Comparison of ENCODE assay signal across 8 mouse cellular contexts in genomic region chr5:110639459-110639858, GRCm38 (mm10). TPM values are rescaled to one million over a fixed set of nuclear protein-coding genes. Genes with fewer than 3 reads are reported as not detected.
DNase-seq lines count a peak whose midpoint lies in the region; ATAC-seq and TF ChIP-seq lines count a peak whose summit lies in the region.

No protein-coding gene starts in this region.

- H3K9me3 ChIP-seq in E14TG2a.4 (ENCODE audit: low read length) = peaks cover 35% of the 10 kb centered on the region

- peak overlapping the region; percentile 70 for H3K4me3 ChIP-seq in E14TG2a.4 (replicated peaks; ENCODE audit: low read length)
- peak overlapping the region; percentile 28; the same call in 1 of the 2 replicates for H3K4me3 ChIP-seq in layer of hippocampus, adult 2 months

- H3K27ac ChIP-seq in layer of hippocampus, adult 2 months = no peak overlapping the region

- DNase-seq in adrenal gland, postnatal 4 days (ENCODE audit: low spot score in 2 of 2) = peak; percentile 24 to 38
- DNase-seq in heart, postnatal 14 days = peak; percentile 65 to 72
- peak; percentile 80 to 84 for DNase-seq in layer of hippocampus, adult 2 months (ENCODE audit: low spot score in 2 of 2)
- DNase-seq in lung, adult 18-20 months = peak; percentile 63 to 73
- DNase-seq in ovary, adult 18-20 months (ENCODE audit: low spot score) = peak; percentile 21
- peak; percentile 42 to 57 for DNase-seq in thymus, adult 18-20 months

- intact Hi-C loops in heart, postnatal 14 days (cut with DNase I) = no loop called here

- H3K27me3 ChIP-seq in E14TG2a.4 (ENCODE audit: insufficient read depth, low read length) = 0 out of 2 replicates have a peak, but pooled peaks cover 6% of the 10 kb centered on the region

- H3K4me1 ChIP-seq in E14TG2a.4 (replicated peaks; ENCODE audit: low read depth, low read length) = peaks cover 9% of the 10 kb centered on the region

- peak; percentile 88 for TF ChIP-seq CTCF in E14TG2a.4 (conservative IDR thresholded peaks at IDR 0.05; ENCODE audit: low read length)
- peak; percentile 93 for TF ChIP-seq CTCF in layer of hippocampus, adult 2 months (conservative IDR thresholded peaks at IDR 0.05)

- 0 out of 2 replicates have a peak, but pooled peaks cover 1% of the 10 kb centered on the region for H3K36me3 ChIP-seq in E14TG2a.4 (ENCODE audit: insufficient read depth, low read length)

- peak; percentile 91 for ATAC-seq in erythroblast, adult 5-6 weeks (replicated peaks; ENCODE audit: low FRiP score, poor library complexity, severe bottlenecking)

RNA-seq across cellular contexts. Expression of gene Noc4l, which starts 13.8 kb away (rescaled TPM):
- total RNA-seq in adrenal gland, postnatal 4 days (2021) = 10 to 100 TPM; 27.0 to 29.3 TPM
- total RNA-seq in erythroblast, adult 5-6 weeks (2015; ENCODE audit: low replicate concordance) = 9.4 and 25.7 TPM in 2 replicates
- 9.5 and 11.4 TPM in 2 replicates for total RNA-seq in erythroblast, adult 5-6 weeks (2017; ENCODE audit: low replicate concordance)
- 10 to 100 TPM; 12.6 to 13.3 TPM for total RNA-seq in heart, postnatal 14 days (2021)
- 10 to 100 TPM; 23.4 to 23.8 TPM for total RNA-seq in layer of hippocampus, adult 2 months (2021)

RNA-seq across cellular contexts. Expression of gene Ddx51, which starts 13.8 kb away (rescaled TPM):
- 10 to 100 TPM; 26.3 to 27.0 TPM for total RNA-seq in adrenal gland, postnatal 4 days (2021)
- total RNA-seq in erythroblast, adult 5-6 weeks (2015; ENCODE audit: low replicate concordance) = 4.8 and 7.9 TPM in 2 replicates
- total RNA-seq in erythroblast, adult 5-6 weeks (2017; ENCODE audit: low replicate concordance) = 0.43 and 2.6 TPM in 2 replicates
- total RNA-seq in heart, postnatal 14 days (2021) = 1 to 10 TPM; 7.7 to 8.3 TPM
- total RNA-seq in layer of hippocampus, adult 2 months (2021) = 10 to 100 TPM; 31.2 to 35.0 TPM

Comparison
In these comparisons a context has a peak if more than half of its experiments do, and no peak if none do; other contexts are left out.
1. DNase-seq: peak in every context shown above with its lines; median percentile 82 in layer of hippocampus, adult 2 months; 68 in heart, postnatal 14 days; 68 in lung, adult 18-20 months; 50 in thymus, adult 18-20 months; 31 in adrenal gland, postnatal 4 days; 21 in ovary, adult 18-20 months.